Mouse (Mus musculus) MEL (cell line): ENCODE results near the gene Olfr718-ps1. TPM values are rescaled to one million over a fixed set of nuclear protein-coding genes. Genes with fewer than 3 reads are reported as not detected.

Source experiments
- DNase-seq: peaks from one replicate; pipeline ENCODE4 v3.0.0; 2011; ENCODE audit warnings: low read depth, low spot score
- H3K27ac ChIP-seq: 2 replicates; pipeline ENCODE4 v1.5.1; 2012; ENCODE audit warnings: low read depth, mild to moderate bottlenecking, control low read depth, low read length, moderate library complexity; ENCODE audit not compliant: control insufficient read depth
- H3K27me3 ChIP-seq, 2 experiments: fragments of 150-350 bp in 1 of 2; sonication (generic) in 1 of 2; 2 replicates each; pipeline ENCODE4 v1.6.1; 2012; ENCODE audit warnings: low read length in 2 of 2, mild to moderate bottlenecking in 2 of 2, improper control_type of control experiment in 1 of 2, moderate library complexity in 1 of 2; ENCODE audit not compliant: insufficient read depth in 2 of 2, control insufficient read depth in 1 of 2
- H3K36me3 ChIP-seq, 2 experiments: 2 replicates each; pipeline ENCODE4 v1.6.1; 2012 to 2014; ENCODE audit warnings: low read length in 2 of 2, improper control_type of control experiment in 1 of 2, inconsistent platforms in 1 of 2, mild to moderate bottlenecking in 1 of 2; ENCODE audit not compliant: insufficient read depth in 2 of 2, control insufficient read depth in 1 of 2
- H3K4me1 ChIP-seq, 2 experiments: fragments of 150-350 bp in 1 of 2; sonication (generic) in 1 of 2; 2 replicates each; pipeline ENCODE4 v1.6.1; 2012; ENCODE audit warnings: low read length in 2 of 2, improper control_type of control experiment in 1 of 2, mild to moderate bottlenecking in 1 of 2; ENCODE audit not compliant: insufficient read depth in 2 of 2, control insufficient read depth in 1 of 2
- H3K4me3 ChIP-seq, 2 experiments: fragments of 150-350 bp in 1 of 2; sonication (generic) in 1 of 2; 2 replicates each; pipeline ENCODE4 v1.5.1; 2012; ENCODE audit warnings: low read depth in 2 of 2, low read length in 2 of 2, mild to moderate bottlenecking in 2 of 2, moderate library complexity in 2 of 2, control low read depth in 1 of 2, improper control_type of control experiment in 1 of 2; ENCODE audit not compliant: control insufficient read depth in 1 of 2, insufficient read depth in 1 of 2
- H3K79me2 ChIP-seq: 2 replicates; pipeline ENCODE4 v1.6.1; 2012; ENCODE audit warnings: mild to moderate bottlenecking, low read length, moderate library complexity; ENCODE audit not compliant: control insufficient read depth, poor library complexity, insufficient read depth
- H3K9ac ChIP-seq: 2 replicates; pipeline ENCODE4 v1.6.1; 2012; ENCODE audit warnings: low read depth, mild to moderate bottlenecking, control low read depth, low read length, moderate library complexity; ENCODE audit not compliant: control insufficient read depth, poor library complexity, severe bottlenecking
- H3K9me3 ChIP-seq: fragments of 150-350 bp; sonication (generic); replicated peaks from 2 replicates; pipeline ENCODE4 v1.6.1; 2012; ENCODE audit warnings: mild to moderate bottlenecking, low read length, improper control_type of control experiment, moderate library complexity; ENCODE audit not compliant: insufficient read depth
- BHLHE40 ChIP-seq: IDR thresholded peaks from 2 replicates; pipeline ENCODE4 v1.6.1; 2012; ENCODE audit warnings: low read depth, mild to moderate bottlenecking, inconsistent platforms, low read length, improper control_type of control experiment, borderline replicate concordance
- CHD1 ChIP-seq: IDR thresholded peaks from 2 replicates; pipeline ENCODE4 v1.6.1; 2012; ENCODE audit warnings: low read depth, mild to moderate bottlenecking, inconsistent platforms, low read length, improper control_type of control experiment
- CHD2 ChIP-seq: IDR thresholded peaks from 2 replicates; pipeline ENCODE4 v1.6.1; 2011; ENCODE audit warnings: low read length, improper control_type of control experiment
- CTCF ChIP-seq, 3 experiments: IDR thresholded peaks in 2 of 3; conservative IDR thresholded peaks in 1 of 3; 2 replicates each; pipeline ENCODE4 v1.5.1; 2011 to 2012; ENCODE audit warnings: low read length in 3 of 3, low read depth in 2 of 3, mild to moderate bottlenecking in 2 of 3, improper control_type of control experiment in 1 of 3, inconsistent platforms in 1 of 3, mixed read lengths in 1 of 3, moderate library complexity in 1 of 3; ENCODE audit not compliant: control insufficient read depth in 1 of 3, insufficient read depth in 1 of 3, poor library complexity in 1 of 3, severe bottlenecking in 1 of 3
- E2F4 ChIP-seq: IDR thresholded peaks from 2 replicates; pipeline ENCODE4 v1.6.1; 2011; ENCODE audit warnings: low read depth, low read length, improper control_type of control experiment, borderline replicate concordance
- EP300 ChIP-seq, 2 experiments: IDR thresholded peaks; 2 replicates each; pipeline ENCODE4 v1.6.1; 2011; ENCODE audit warnings: improper control_type of control experiment in 2 of 2, low read length in 2 of 2, low read depth in 1 of 2, mild to moderate bottlenecking in 1 of 2
- GABPA ChIP-seq: IDR thresholded peaks from 2 replicates; pipeline ENCODE4 v1.6.1; 2012; ENCODE audit warnings: low read depth, mild to moderate bottlenecking, inconsistent platforms, low read length, improper control_type of control experiment, moderate library complexity
- HCFC1 ChIP-seq: IDR thresholded peaks from 2 replicates; pipeline ENCODE4 v1.6.1; 2012; ENCODE audit warnings: low read depth, mild to moderate bottlenecking, inconsistent platforms, low read length, improper control_type of control experiment, moderate library complexity
- JUND ChIP-seq: IDR thresholded peaks from 2 replicates; pipeline ENCODE4 v1.6.1; 2011; ENCODE audit warnings: low read depth, mild to moderate bottlenecking, improper control_type of control experiment, low read length
- MEF2A ChIP-seq: IDR thresholded peaks from 2 replicates; pipeline ENCODE4 v1.6.1; 2014; ENCODE audit warnings: low read depth, mild to moderate bottlenecking, inconsistent platforms, low read length, improper control_type of control experiment; ENCODE audit not compliant: poor library complexity, insufficient replicate concordance, severe bottlenecking; ENCODE audit errors: extremely low read depth
- POLR2A ChIP-seq, 2 experiments: IDR thresholded peaks; 2 replicates each; pipeline ENCODE4 v1.6.1; 2011 to 2012; ENCODE audit warnings: low read length in 2 of 2, mild to moderate bottlenecking in 2 of 2, control low read depth in 1 of 2, improper control_type of control experiment in 1 of 2, low read depth in 1 of 2, moderate library complexity in 1 of 2; ENCODE audit not compliant: control insufficient read depth in 1 of 2, insufficient read depth in 1 of 2, poor library complexity in 1 of 2
- TAL1 ChIP-seq: IDR thresholded peaks from 2 replicates; pipeline ENCODE4 v1.6.1; 2012; ENCODE audit warnings: mild to moderate bottlenecking, inconsistent platforms, low read length, moderate library complexity, mixed read lengths
- TBP ChIP-seq: IDR thresholded peaks from 2 replicates; pipeline ENCODE4 v1.8.0; 2011; ENCODE audit warnings: low read depth, low read length, improper control_type of control experiment
- TCF12 ChIP-seq: IDR thresholded peaks from 2 replicates; pipeline ENCODE4 v1.6.1; 2014; ENCODE audit warnings: low read depth, mild to moderate bottlenecking, inconsistent platforms, low read length, improper control_type of control experiment, moderate library complexity
- USF1 ChIP-seq: IDR thresholded peaks from 2 replicates; pipeline ENCODE4 v1.6.1; 2014; ENCODE audit warnings: low read depth, mild to moderate bottlenecking, inconsistent platforms, low read length, improper control_type of control experiment, moderate library complexity
- ZC3H11A ChIP-seq: IDR thresholded peaks from 2 replicates; pipeline ENCODE4 v1.6.1; 2012; ENCODE audit warnings: low read depth, mild to moderate bottlenecking, inconsistent platforms, low read length, improper control_type of control experiment
- ZKSCAN1 ChIP-seq: IDR thresholded peaks from 2 replicates; pipeline ENCODE4 v1.6.1; 2012; ENCODE audit warnings: low read depth, mild to moderate bottlenecking, inconsistent platforms, low read length, improper control_type of control experiment, moderate library complexity
- ZMIZ1 ChIP-seq: IDR thresholded peaks from 2 replicates; pipeline ENCODE4 v1.6.1; 2012; ENCODE audit warnings: low read depth, mild to moderate bottlenecking, inconsistent platforms, low read length, improper control_type of control experiment, moderate library complexity
- polyA plus RNA-seq, 2 experiments: library from polyadenylated mRNA; stranded (reverse) in 1 of 2; unstranded in 1 of 2; fragments of >175 nt in 1 of 2; fragments of >200 nt in 1 of 2; gene quantifications; 2 replicates each; pipeline versions ENCODE4 v1.2.1 to v1.2.4; 2012; ENCODE audit warnings: low replicate concordance in 2 of 2, low read depth in 1 of 2; ENCODE audit not compliant: insufficient read length in 2 of 2, insufficient read depth in 1 of 2, missing spikeins in 1 of 2
- total RNA-seq: library from RNA; depleted of rRNA; stranded (reverse); fragments of 300-350 nt; gene quantifications from 2 replicates; pipeline ENCODE4 v1.2.3, GENCODE M21; 2012

Gene Olfr718-ps1
- total and polyA plus RNA-seq, 3 experiments = 0.01 TPM; not detected in 2

DNA sequence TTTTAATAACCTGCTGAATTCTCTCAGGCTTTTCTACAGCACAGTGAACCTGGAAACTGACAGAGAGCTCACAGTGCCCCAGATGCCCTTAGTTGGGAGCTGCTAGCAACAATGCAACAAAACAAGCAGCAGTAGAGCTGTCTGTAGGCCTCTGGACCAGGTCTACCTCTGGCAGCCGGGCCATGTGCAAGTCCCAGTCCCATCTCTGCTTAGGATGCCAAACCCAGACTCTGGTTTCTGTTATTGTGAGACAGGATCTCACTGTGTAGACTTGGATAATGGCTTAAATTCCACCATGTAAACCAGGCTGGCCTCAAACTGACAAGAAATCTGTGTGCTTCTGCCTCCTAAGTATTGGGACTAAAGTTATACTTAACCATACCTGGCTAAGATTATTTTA is 45.8 kb downstream of the Olfr718-ps1 start:
- peaks cover 10 to 18% of the 10 kb centered on the region in 2 experiments for H3K4me1 ChIP-seq
- H3K36me3 ChIP-seq = peaks cover 0 to 25% of the 10 kb centered on the region in 2 experiments; a peak in 3 of 4 replicates
- DNase-seq = no peak
- no peak overlapping the region for H3K4me3 ChIP-seq
- no peak for TF ChIP-seq ZMIZ1
- no peak for TF ChIP-seq ZKSCAN1
- TF ChIP-seq ZC3H11A = no peak
- no peak for TF ChIP-seq CHD2
- no peak overlapping the region for H3K27ac ChIP-seq
- H3K9me3 ChIP-seq = no peaks in the 10 kb centered on the region
- no peaks in the 10 kb centered on the region for H3K27me3 ChIP-seq
- no peak overlapping the region for H3K9ac ChIP-seq
- peaks cover 34% of the 10 kb centered on the region for H3K79me2 ChIP-seq

DNA sequence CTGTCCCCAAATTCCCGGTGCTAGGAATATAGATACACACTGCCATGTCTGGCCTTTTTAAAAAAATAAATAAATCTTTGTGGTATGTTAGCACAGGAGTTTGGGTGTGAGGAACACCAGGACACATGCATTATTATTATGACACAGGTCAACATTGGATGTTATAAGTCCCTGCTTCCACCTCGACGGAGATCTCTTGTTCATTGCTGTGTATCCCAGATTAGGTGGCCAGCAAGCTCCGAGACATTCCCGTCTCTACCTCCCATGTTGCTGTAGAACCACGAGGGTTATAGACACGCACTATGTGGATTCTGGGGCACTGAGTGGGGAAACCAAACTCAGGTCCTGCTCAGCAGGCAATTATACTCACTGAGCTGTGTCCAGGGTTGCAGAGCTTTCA is 52.1 kb downstream of the Olfr718-ps1 start:
- no peak for TF ChIP-seq BHLHE40
- no peak for TF ChIP-seq E2F4
- TF ChIP-seq TBP = no peak
- no peak for TF ChIP-seq EP300 (IDR thresholded peaks at IDR 0.05; ENCODE audit: low read depth in 1 of 2, low read length in 2 of 2)
- TF ChIP-seq MEF2A = no peak
- no peak for TF ChIP-seq TCF12
- TF ChIP-seq POLR2A (IDR thresholded peaks at IDR 0.05; ENCODE audit: control insufficient read depth in 1 of 2, insufficient read depth in 1 of 2, low read depth in 1 of 2, low read length in 2 of 2, poor library complexity in 1 of 2) = no peak
- no peak for TF ChIP-seq ZKSCAN1
- no peak for TF ChIP-seq GABPA
- TF ChIP-seq CHD1 = no peak
- TF ChIP-seq USF1 = no peak
- no peak for TF ChIP-seq ZC3H11A
- TF ChIP-seq HCFC1 = no peak
- TF ChIP-seq TAL1 = no peak
- no peak for TF ChIP-seq JUND
- TF ChIP-seq CHD2 = no peak
- no peak for TF ChIP-seq CTCF (IDR thresholded peaks at IDR 0.05 in 2 of 3, conservative IDR thresholded peaks at IDR 0.05 in 1 of 3; ENCODE audit: control insufficient read depth in 1 of 3, insufficient read depth in 1 of 3, low read depth in 2 of 3, low read length in 3 of 3, poor library complexity in 1 of 3, severe bottlenecking in 1 of 3)
- no peak for TF ChIP-seq ZMIZ1
- peaks cover 0 to 3% of the 10 kb centered on the region in 2 experiments; a peak in 2 of 4 replicates for H3K4me1 ChIP-seq
- no peak overlapping the region for H3K9ac ChIP-seq
- H3K27ac ChIP-seq = no peak overlapping the region
- peaks cover 3 to 7% of the 10 kb centered on the region in 2 experiments; a peak in 3 of 4 replicates for H3K36me3 ChIP-seq
- no peak overlapping the region for H3K4me3 ChIP-seq
- no peaks in the 10 kb centered on the region for H3K27me3 ChIP-seq
- DNase-seq = no peak
- H3K79me2 ChIP-seq = peaks cover 1% of the 10 kb centered on the region
- no peaks in the 10 kb centered on the region for H3K9me3 ChIP-seq
